Mouse (Mus musculus) liver, postnatal 0 days (tissue): Measurements from ENCODE around the gene Nek4.
A peak's percentile ranks its signal among the peaks of the same experiment; 100 is the strongest.

Experiments used
- CTCF ChIP-seq: sonication (generic); IDR thresholded peaks from 2 replicates; pipeline ENCODE4 v1.5.1; 2016; ENCODE audit warnings: antibody characterized with exemption, low read depth
- EP300 ChIP-seq: IDR thresholded peaks from 2 replicates; pipeline ENCODE4 v1.6.1; 2016; ENCODE audit warnings: antibody characterized with exemption, low read depth, mild to moderate bottlenecking

GRCm38 (mm10) chr14:31025785-31026184 is 74.6 kb downstream of the Nek4 start:
- TF ChIP-seq EP300 (no peak), CTCF (peak; percentile 69)
